Mouse (Mus musculus): ENCODE measurements around the gene Prdm5.

Prdm5 gene

GRCm38 (mm10) chr6:65834013-65834412 is 55.2 kb downstream of the Prdm5 start:
- no peak for DNase-seq

GRCm38 (mm10) chr6:65842579-65842978 is 63.8 kb downstream of the Prdm5 start:
- DNase-seq = no peak

- DNase-seq = peak; percentile 18 to 43
These were observed 70.3 kb downstream of the Prdm5 start for GRCm38 (mm10) chr6:65849127-65849526.

- DNase-seq = no peak
These were observed 70.9 kb downstream of the Prdm5 start for GRCm38 (mm10) chr6:65849687-65850086.

GRCm38 (mm10) chr6:65850221-65850620 is 71.4 kb downstream of the Prdm5 start:
- DNase-seq = peak in 1 of 2 experiments; percentile 16

- no peak for DNase-seq
These were observed 75.2 kb downstream of the Prdm5 start for GRCm38 (mm10) chr6:65854020-65854419.

GRCm38 (mm10) chr6:65854585-65854984 is 75.8 kb downstream of the Prdm5 start:
- no peak for DNase-seq

- DNase-seq = no peak
These were observed 81.8 kb downstream of the Prdm5 start for GRCm38 (mm10) chr6:65860609-65861008.

GRCm38 (mm10) chr6:65862836-65863235 is 84.0 kb downstream of the Prdm5 start:
- peak; percentile 36 to 56 for DNase-seq

- no peak for DNase-seq
These were observed 85.4 kb downstream of the Prdm5 start for GRCm38 (mm10) chr6:65864233-65864632.

GRCm38 (mm10) chr6:65864919-65865318 is 86.1 kb downstream of the Prdm5 start:
- DNase-seq = peak in 1 of 2 experiments; percentile 23

GRCm38 (mm10) chr6:65865861-65866260 is 87.1 kb downstream of the Prdm5 start:
- DNase-seq = peak; percentile 21 to 24

GRCm38 (mm10) chr6:65871754-65872278 is 93.0 kb downstream of the Prdm5 start:
- DNase-seq = no peak

GRCm38 (mm10) chr6:65878300-65878699 is 99.5 kb downstream of the Prdm5 start:
- DNase-seq = no peak

- no peak for DNase-seq
These were observed 110.0 kb downstream of the Prdm5 start for GRCm38 (mm10) chr6:65888835-65889234.

GRCm38 (mm10) chr6:65892045-65892660 is 113.4 kb downstream of the Prdm5 start:
- DNase-seq = no peak

- DNase-seq = no peak
These were observed 127.9 kb downstream of the Prdm5 start for GRCm38 (mm10) chr6:65906657-65907182.

- DNase-seq = no peak
These were observed 136.6 kb downstream of the Prdm5 start for GRCm38 (mm10) chr6:65915421-65915820.

- DNase-seq = no peak
These were observed 142.9 kb downstream of the Prdm5 start for GRCm38 (mm10) chr6:65921703-65922102.

GRCm38 (mm10) chr6:65923501-65924084 is 144.8 kb downstream of the Prdm5 start:
- no peak for DNase-seq

- no peak for DNase-seq
These were observed 147.0 kb downstream of the Prdm5 start for GRCm38 (mm10) chr6:65925737-65926333.

- no peak for DNase-seq
These were observed 151.7 kb downstream of the Prdm5 start for GRCm38 (mm10) chr6:65930523-65930922.

- DNase-seq = no peak
These were observed 154.0 kb downstream of the Prdm5 start for GRCm38 (mm10) chr6:65932776-65933175.

- DNase-seq = no peak
These were observed 154.4 kb downstream of the Prdm5 start for GRCm38 (mm10) chr6:65933177-65933576.
